Mouse (Mus musculus) brain, embryonic 14.5 days (tissue): ENCODE results near the gene Lrba.

Experiments used
- CTCF ChIP-seq: fragments of 200-500 bp; IDR thresholded peaks from 2 replicates; pipeline ENCODE4 v1.5.1; 2012; ENCODE audit warnings: inconsistent platforms, mild to moderate bottlenecking, moderate library complexity, borderline replicate concordance; ENCODE audit not compliant: insufficient read depth, insufficient read length; ENCODE audit errors: extremely low read depth
- POLR2A ChIP-seq: fragments of 200-500 bp; IDR thresholded peaks from 2 replicates; pipeline ENCODE4 v1.6.1; 2012; ENCODE audit warnings: mild to moderate bottlenecking, inconsistent platforms, borderline replicate concordance; ENCODE audit not compliant: poor library complexity, insufficient read depth, insufficient read length, severe bottlenecking; ENCODE audit errors: extremely low read depth

DNA sequence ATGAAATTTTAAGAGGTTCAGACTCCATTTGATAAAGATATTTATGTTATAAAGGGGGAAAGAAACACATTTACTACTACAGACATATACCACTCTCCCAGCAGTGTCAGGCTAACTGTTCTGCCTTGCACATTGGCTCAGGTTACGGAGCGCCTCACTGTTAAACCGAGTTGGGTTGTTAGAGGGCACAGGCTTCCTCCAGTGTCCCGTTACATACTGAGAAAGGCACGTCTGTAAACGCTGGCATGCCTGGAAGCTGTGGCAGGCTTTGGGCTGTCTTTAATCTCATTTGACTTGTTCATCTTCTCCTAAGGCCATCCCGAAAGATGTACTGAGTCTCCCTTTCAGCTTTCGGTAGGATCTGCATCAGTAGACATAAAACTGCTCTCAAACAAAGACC, 544.1 kb downstream of the Lrba start:
- TF ChIP-seq POLR2A, result no peak
- no peak for TF ChIP-seq CTCF
